Mouse (Mus musculus) T-helper 1 cell (primary cell): ENCODE measurements around the gene Ube3b.

Experiments used
- in situ Hi-C: fragments of 300-600 bp; cut with MboI, MseI; formaldehyde crosslinking; loops from one replicate; pipeline ENCODE4 v1.15.1; 2025; ENCODE audit warnings: high pct_unique_total_duplicates

The Ube3b gene

GRCm38 (mm10) chr5:114380209-114381012 is at the start of gene Ube3b, which contains the start of gene Kctd10:
Gene Ube3b (plus strand): TSS chr5:114380607.
Gene Kctd10 (minus strand): TSS chr5:114380508.
- in situ Hi-C loops: loop anchor here (5.0 kb wide), 1 partner anchor 58 kb away; no protein-coding TSS in a partner anchor

- in situ Hi-C loops: no loop called here
Measured at GRCm38 (mm10) chr5:114342996-114343395, 37.4 kb upstream of the Ube3b start.

DNA sequence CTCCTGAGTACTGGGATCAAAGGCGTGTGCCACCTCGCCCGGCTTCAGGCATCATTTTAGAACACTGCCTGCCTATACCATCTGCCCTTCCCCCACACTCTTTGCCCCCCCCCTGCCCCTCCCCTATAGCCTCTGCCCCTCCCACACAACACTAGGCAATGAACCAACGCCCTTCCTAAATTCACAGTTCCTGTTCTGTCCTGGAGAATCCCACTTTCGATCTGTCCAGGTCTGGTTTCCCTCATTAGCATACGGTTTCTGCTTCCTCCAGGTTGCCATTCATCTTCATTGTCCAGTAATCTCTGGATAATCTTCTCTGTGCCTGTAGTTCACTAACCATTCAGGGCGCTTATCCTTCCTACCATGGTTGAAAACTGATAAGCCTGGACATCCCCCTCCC is 36.8 kb upstream of the Ube3b start:
- in situ Hi-C loops: no loop called here

DNA sequence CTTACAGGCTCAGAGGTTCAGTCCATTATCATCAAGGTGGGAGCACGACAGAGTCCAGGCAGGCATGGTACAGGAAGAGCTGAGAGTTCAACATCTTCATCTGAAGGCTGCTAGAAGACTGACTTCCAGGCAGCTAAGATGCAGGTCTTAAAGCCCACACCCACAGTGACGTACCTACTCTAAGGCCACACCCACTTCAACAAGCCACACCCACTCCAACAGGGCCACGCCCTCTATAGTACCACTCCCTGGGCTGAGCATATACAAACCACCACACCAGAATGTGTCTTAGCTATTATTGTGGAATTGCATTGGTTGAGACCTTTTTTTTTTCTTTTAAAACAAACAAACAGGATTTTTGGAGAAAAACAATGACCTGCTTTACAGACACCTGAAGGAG is 34.9 kb upstream of the Ube3b start:
- in situ Hi-C loops: no loop called here

DNA sequence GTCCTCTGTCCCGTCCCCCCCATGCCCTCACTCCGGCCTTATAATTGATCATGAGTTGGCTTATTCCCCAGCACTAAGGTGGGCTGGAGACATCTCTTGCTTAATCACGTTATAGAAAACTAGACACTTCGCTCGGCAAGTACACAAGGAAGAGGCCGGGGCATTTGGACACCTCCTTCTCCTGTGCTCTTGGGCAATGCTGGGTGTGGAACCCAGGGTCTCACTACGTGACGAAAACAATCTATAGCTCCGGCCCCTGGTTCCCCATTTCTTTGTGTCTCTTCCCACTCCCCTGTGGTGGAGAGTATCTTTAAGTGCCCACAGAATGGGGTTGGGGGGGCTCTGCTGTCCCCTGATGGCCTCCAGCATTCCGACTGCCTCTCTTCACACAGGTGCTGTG is 33.4 kb upstream of the Ube3b start:
- in situ Hi-C loops: no loop called here

- in situ Hi-C loops: no loop called here
Measured at GRCm38 (mm10) chr5:114351490-114351889, 28.9 kb upstream of the Ube3b start.

- in situ Hi-C loops: no loop called here
Measured at GRCm38 (mm10) chr5:114356250-114356935, 24.0 kb upstream of the Ube3b start.

DNA sequence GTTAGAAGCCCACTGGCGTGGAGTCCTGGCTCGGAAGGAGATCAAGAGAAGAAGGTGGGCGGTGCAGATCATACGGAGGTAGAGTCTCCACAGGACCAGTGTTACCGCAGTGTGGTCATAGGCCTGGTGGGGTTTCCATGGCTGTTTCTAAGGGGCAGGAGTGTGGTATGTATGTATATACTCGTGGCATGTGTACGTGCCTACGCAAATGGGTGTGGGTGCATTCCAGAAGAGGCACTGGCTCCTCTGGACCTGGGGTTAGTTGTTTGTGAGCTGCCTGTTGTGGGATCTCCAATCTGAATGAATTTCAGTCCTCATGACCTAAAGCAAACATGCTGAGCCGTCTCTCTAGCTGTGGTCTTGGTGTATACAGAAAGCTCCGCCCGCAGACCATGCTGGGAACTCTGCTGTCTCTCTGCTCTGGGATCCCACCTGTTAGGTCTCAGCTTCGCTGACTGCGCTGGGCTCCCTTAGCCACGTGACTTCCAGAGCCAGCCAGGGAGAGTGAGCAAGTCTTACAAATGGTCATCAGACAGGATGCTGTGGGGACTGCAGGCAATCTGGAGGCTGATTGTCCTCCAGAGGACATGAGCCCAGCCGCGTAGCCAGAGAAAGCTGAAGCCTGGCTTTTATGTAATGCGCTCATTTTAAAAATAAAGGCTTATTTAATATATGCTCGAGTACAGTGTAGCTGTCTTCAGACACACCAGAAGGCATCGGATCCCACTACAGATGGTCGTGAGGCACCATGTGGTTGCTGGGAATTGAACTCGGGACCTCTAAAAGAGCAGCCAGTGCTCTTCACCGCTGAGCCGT is 23.3 kb upstream of the Ube3b start:
- in situ Hi-C loops: no loop called here

DNA sequence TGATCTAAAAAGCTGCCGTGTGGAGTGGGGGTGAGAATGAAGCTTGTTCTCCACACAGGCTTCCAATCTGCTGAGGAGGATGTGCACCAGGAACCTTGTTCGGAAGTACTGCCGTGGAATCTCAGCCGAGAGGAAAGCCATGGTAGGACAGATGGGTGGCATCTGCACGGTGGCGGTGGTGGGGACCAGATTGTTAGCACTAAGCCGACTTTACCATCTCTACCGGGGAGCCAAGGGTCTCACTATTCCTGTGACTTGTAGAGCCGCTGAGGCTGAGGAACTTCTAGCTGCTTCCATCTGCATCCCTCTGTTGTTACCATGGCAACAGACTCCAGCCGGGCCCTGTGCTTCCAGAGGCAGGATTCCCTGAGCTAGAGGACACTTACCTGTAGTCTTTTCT is 21.6 kb upstream of the Ube3b start:
- in situ Hi-C loops: no loop called here

- in situ Hi-C loops: no loop called here
Measured at GRCm38 (mm10) chr5:114359586-114359985, 20.8 kb upstream of the Ube3b start.

GRCm38 (mm10) chr5:114360968-114361367 is 19.4 kb upstream of the Ube3b start:
- in situ Hi-C loops: no loop called here

DNA sequence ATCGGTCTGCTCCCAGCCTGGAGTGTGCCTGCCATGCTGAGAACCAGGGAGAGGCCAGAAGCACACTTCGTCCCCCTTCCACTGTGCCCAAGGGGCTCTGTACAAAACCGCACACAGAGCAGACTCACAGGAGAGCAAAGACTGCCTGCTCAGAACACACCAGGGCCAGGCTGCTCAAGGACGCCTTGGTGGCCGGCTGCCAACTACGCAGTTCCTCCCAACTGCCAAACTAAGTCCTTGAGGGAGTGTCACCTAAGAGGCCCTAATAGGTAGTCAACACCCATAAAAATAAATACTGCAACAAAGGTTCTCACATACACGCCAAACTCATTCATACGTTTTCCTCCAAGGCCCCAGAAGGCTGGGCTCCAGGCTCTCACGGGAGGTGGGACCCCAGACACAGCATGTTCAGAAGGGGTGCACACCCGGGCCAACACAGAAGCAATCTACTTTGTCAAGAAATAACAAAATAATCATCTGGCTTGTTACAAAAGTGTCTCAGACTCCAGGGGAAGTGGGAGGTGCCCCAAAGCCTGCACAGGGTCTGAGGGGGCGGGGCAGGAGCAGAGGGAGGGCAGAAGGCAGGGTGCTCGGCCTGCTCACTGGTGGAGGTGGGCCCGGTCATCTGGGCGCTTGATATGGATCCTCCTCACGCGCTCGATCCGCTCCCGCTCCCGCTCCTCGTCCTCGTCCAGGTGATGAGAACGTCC is 15.2 kb upstream of the Ube3b start:
- in situ Hi-C loops: no loop called here

DNA sequence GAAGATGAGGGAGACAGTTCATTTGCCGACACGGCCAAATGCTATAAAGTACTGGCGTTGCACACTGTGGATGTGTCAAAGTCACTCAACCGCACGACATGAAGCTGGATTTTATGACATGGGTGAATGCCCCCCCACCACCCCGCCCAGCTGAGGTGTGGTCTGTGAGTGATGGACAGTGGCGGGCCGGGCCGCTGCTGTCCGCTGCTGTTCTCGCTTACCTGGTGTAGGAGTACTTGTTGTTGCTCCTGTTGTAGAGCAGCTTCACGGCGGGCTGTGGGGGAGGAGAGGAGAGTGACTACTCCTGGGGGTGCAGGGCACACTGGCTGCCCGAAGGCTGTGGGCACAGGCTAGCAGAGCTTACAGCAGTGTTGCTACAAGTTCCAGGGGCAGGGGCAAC is 12.3 kb upstream of the Ube3b start:
- in situ Hi-C loops: no loop called here

DNA sequence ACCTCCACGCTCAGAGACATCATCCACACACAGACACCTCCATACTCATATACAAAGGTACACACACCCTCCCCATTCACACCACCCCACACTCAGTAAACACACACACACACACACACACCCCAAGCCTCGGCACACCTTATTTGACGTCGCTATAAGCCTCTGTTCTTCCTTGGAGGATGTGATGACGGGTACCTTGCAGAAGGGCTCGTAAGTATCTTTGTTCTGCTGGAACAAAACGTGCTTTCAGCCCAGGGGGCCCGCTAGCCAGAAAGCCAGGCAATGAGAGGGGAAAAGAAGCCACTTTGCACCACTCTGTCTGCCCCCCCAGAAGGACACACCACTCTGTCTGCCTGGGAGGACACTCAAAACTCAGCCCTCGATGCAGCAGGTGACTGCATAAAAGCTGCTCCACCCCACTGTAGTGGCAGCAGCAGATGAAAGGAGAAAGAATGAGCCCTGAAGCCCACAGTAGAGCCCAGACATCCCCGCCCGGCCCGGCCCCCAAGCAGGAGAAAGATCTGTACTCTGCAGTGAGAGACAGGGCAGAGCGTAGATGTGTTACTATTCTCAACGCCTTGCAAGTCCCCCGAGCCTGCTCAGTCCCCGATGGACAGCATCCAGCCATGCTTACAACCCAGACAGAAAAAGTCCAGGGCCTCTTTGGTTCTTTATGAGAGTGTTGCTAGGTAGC is 11.5 kb upstream of the Ube3b start:
- in situ Hi-C loops: no loop called here

GRCm38 (mm10) chr5:114369921-114370320 is 10.5 kb upstream of the Ube3b start:
- in situ Hi-C loops: no loop called here

- in situ Hi-C loops: no loop called here
Measured at GRCm38 (mm10) chr5:114370371-114370776, 10.0 kb upstream of the Ube3b start.

DNA sequence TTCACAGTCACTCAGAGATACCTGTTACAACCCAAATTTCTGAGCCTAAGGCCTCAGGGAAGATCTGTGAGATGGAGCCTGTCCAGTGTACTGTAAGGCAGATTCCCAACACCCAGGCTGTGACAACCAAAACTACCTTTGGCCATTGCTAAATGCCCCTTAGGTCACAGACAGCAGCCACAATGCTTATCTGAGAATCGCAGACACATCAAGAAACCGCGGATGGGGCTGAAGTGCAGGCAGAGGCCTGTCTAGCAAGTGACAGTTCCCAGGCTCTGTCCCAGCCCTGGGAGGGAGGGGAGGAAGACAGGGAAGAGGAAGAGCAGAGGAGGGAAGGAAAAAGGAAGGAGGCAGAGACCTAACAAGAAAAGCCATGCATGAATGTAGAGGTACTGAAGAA is 9.1 kb upstream of the Ube3b start:
- in situ Hi-C loops: no loop called here

GRCm38 (mm10) chr5:114371731-114372473 is 8.5 kb upstream of the Ube3b start:
- in situ Hi-C loops: no loop called here

- in situ Hi-C loops: no loop called here
Measured at GRCm38 (mm10) chr5:114372565-114372964, 7.8 kb upstream of the Ube3b start.

DNA sequence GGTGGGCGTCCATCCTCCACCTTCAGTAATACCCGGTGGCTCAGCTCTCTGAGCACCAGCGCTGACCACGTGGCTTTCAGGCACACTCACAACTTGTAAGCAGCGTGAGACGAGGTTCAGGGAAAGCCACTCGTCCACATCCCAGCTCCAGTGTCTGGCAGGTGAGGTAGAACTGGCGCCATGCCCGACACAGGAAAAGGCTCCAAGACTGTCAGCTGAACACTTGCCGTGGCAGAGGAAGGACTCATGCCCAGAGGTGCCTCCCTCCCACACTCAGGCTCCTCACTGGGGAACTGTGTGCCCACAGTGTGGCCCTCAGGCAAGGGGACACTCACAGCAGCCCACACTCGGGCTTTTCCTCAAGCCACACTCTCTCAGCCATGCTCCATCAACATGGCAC is 7.2 kb upstream of the Ube3b start:
- in situ Hi-C loops: no loop called here
